Comparison of ENCODE assay signal across 21 mouse cellular contexts in the genomic region with DNA sequence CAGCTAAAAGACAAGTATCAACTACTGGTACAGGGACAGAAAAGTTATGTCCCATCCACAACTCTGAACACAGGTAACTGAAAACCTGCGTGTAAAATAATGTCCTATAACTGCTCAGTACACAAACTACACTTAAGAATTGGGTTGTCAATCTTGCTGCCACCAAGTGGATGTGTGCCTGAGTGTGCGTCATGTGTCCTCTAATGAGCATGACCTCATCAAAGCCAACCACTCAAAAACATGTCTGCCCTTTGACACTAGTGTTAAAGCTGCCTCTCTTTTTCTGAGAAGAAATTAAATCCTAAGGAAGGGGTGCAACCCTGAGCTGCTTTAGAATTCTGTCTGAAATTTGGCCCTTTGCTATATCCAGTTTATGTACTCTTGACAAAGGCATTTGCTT.
"Had no signal": no experiment of that assay in that cellular context is flagged by ENCODE, and none has a peak within 500 bp of the region (broad histone marks: within the 10 kb centered on the region; RNA-seq: fewer than 3 reads in every experiment).

No protein-coding gene starts in this region.

- H3K4me1 ChIP-seq: neural tube, embryonic 12.5 days had no signal

- DNase-seq: kidney, adult 9 months; kidney, postnatal 14 days; kidney, postnatal 4 days; left cerebral cortex, postnatal 4 days; liver, embryonic 13.5 days; lung, adult 2 months; lung, postnatal 14 days; midbrain, embryonic 14.5 days; right cerebral cortex, adult 18-20 months; right cerebral cortex, postnatal 14 days; right cerebral cortex, postnatal 4 days; thymus, adult 2 months; thymus, postnatal 14 days; thymus, postnatal 4 days had no signal

- H3K4me3 ChIP-seq: limb, embryonic 12.5 days; limb, embryonic 15.5 days; liver, embryonic 13.5 days; megakaryocyte, embryonic 14.5 days; midbrain, embryonic 10.5 days; neural tube, embryonic 12.5 days; neural tube, embryonic 15.5 days had no signal

- H3K27ac ChIP-seq: limb, embryonic 12.5 days; limb, embryonic 15.5 days; midbrain, embryonic 10.5 days; neural tube, embryonic 12.5 days; neural tube, embryonic 15.5 days; stomach, postnatal 0 days had no signal

- H3K27me3 ChIP-seq: limb, embryonic 12.5 days; limb, embryonic 15.5 days; liver, embryonic 13.5 days; megakaryocyte, embryonic 14.5 days; neural tube, embryonic 12.5 days; neural tube, embryonic 15.5 days had no signal

- H3K9ac ChIP-seq: limb, embryonic 12.5 days; limb, embryonic 15.5 days; liver, embryonic 13.5 days; neural tube, embryonic 12.5 days; neural tube, embryonic 15.5 days had no signal
